Mouse (Mus musculus): ENCODE measurements at regions not wholly inside any gene's neighbourhood (a gene's known extent, or its start where the extent isn't known, plus 50 kb on each side); places are given as distances from the start of the nearest gene placed in this dataset.

- TF ChIP-seq POLR2A (IDR thresholded peaks at IDR 0.05; ENCODE audit: low read depth, low read length) (no peak), CTCF (IDR thresholded peaks at IDR 0.05; ENCODE audit: borderline replicate concordance, insufficient read depth, low read length) (no peak)
Measured at GRCm38 (mm10) chr11:24239631-24240030, 161.8 kb downstream of the Bcl11a start.

Data from embryonic fibroblast, embryonic 13.5 days (primary cell).